Mouse (Mus musculus) testis, postnatal 10 days (tissue): ENCODE results near the gene Zfp57.
"Not testable (repeated sequence)": the region's sequence is repeated elsewhere in the genome, so short reads cannot be mapped to it uniquely, and the experiment has no call there.

Source experiments
- DNase-seq: peaks from one replicate; pipeline ENCODE4 v3.0.0; 2021; ENCODE audit warnings: low spot score

Gene Zfp57

DNA sequence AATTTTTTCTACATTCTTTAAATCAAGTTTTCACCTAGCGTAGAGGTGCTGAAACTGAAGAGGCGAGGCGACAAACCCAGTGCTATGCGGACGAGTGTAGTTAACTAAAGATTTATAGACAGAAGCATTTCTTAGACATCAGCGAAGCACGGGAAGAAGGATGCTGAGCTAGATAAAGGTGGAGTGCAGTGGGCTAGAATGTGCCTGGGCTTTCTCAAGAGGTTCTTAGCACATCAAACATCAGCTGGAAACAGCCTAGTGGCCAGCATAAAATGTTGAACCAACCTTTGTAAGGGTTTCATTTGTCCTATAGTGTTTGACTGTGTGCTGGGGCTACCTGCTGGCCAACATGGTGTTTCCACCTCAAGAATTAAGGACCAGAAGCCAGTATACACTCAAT is at the start of gene Zfp57:
Gene Zfp57 (plus strand): TSS at position 301 of the 400 bp plus-strand sequence.
- no peak for DNase-seq

GRCm38 (mm10) chr17:36952631-36953030 is 48.3 kb upstream of the Zfp57 start:
- no peak for DNase-seq

- DNase-seq, result no peak
These were observed 47.9 kb upstream of the Zfp57 start for GRCm38 (mm10) chr17:36953062-36953461.

DNA sequence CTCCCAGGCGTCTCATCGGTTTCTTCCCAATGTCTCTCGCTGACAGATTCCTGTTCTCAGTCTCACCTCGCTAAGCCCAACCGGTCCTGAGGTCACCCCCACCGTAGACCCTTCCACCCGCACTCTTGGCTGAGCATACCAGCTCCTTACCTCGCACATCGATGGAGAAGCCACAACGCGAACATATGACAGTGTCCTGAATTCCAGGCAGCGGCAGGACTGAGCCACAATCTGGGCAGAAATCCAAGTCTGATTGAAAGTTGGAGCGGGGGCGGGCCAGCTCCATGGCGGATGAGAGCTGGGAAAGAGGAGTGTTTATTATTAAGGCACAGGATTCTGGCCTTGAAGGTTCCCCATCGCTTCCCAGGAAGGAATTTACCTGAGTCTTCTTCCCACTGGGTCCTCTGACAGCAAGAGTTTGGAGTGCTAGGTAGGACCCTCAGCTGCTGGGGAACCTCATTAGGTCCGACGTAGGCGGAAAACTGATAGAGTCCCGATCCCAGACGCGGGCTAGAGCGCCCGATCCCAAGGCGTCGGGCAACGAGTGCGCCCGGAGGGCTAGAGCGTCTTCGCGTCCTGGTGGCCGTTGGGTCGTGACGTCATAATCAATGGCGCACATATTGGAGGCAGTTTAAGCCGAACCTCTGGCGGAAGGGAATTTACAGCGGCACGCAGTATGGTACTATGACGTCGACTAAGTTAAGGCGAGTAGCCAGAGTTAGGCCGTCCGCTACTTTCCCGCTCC is 42.8 kb upstream of the Zfp57 start, which contains the start of the genes Znrd1 and Znrd1as:
Gene Znrd1 (minus strand): TSS at position 561 of the 745 bp plus-strand sequence.
Gene Znrd1as (plus strand): TSS at position 594 of the 745 bp plus-strand sequence.
- peak; percentile 90 for DNase-seq

GRCm38 (mm10) chr17:36958884-36959283 is 42.1 kb upstream of the Zfp57 start:
- no peak for DNase-seq

GRCm38 (mm10) chr17:36961125-36961524 is 39.8 kb upstream of the Zfp57 start:
- no peak for DNase-seq

- no peak for DNase-seq
These were observed 34.1 kb upstream of the Zfp57 start for GRCm38 (mm10) chr17:36966875-36967274.

DNA sequence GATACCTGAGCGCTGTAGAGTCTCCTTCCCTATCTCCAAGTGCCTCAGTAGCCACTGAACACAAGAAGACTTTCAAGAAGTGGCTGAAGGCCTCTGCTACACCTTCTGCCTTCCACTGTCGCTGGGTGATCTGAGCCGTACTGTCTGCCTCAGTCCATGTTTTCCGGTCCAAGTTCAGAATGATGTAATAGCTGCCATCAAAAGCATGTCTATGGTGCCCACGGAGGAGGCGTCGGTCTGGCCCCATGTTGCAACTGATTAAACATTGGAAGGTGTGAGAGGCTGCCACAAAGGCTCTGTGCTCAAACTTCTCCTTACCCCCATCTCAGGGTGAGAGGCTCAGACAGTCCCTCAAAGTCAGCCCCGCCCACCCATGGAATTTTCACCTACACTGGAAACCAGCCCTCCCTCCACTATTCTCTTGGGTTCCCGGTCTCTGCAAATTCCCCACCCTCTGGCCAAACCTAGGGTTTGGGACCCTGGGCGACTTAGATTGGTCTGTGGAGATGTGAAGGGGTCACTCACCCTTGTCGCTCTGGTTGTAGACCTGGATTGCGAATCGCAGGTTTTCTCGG is 30.6 kb upstream of the Zfp57 start:
- no peak for DNase-seq

- DNase-seq, result no peak
These were observed 29.7 kb upstream of the Zfp57 start for GRCm38 (mm10) chr17:36971172-36971850.

DNA sequence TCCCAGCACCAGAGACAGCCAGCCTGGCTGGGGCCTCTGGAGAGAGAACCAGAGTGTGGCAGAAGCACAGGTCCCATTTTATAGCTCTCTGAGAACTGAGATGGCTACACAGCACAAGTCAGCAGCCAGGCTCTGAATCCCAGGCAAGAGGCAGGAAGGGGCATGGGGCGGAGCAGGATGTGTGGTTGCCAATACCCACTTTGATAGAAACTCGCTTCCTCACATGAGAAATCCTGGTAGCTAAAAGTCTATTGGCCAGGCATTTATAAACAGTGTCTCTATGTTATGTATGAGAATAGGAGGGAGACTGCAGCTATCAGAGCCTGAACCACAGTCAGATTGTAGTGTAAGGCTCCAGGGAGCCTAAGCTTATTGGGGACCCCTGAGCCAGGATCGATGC is 28.2 kb upstream of the Zfp57 start:
- no peak for DNase-seq

- DNase-seq, result no peak
These were observed 27.6 kb upstream of the Zfp57 start for GRCm38 (mm10) chr17:36973271-36973787.

- no peak for DNase-seq
These were observed 19.6 kb upstream of the Zfp57 start, which contains the start of gene 2410137M14Rik for GRCm38 (mm10) chr17:36981221-36981813. 2410137M14Rik (minus strand) TSS chr17:36981237.

DNA sequence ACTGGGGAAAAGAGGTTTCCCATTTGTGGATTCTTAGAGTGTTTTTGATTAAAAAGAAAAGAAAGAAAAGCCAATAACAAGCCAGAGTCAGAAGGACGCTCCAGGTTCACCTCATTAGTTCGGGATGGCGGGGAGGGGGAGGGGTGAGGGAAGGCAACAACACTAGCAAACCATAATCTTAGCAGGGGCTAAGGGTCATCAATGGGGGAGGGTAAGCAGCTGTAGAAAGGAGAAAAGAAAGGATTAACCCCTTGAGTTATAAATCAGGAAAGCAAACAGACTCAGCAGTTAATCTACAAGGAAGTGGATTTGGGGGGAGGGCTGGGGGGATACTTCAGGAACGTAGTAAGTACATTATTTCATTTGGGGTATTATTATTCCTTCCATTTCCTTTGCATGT is 19.1 kb upstream of the Zfp57 start:
- no peak for DNase-seq

DNA sequence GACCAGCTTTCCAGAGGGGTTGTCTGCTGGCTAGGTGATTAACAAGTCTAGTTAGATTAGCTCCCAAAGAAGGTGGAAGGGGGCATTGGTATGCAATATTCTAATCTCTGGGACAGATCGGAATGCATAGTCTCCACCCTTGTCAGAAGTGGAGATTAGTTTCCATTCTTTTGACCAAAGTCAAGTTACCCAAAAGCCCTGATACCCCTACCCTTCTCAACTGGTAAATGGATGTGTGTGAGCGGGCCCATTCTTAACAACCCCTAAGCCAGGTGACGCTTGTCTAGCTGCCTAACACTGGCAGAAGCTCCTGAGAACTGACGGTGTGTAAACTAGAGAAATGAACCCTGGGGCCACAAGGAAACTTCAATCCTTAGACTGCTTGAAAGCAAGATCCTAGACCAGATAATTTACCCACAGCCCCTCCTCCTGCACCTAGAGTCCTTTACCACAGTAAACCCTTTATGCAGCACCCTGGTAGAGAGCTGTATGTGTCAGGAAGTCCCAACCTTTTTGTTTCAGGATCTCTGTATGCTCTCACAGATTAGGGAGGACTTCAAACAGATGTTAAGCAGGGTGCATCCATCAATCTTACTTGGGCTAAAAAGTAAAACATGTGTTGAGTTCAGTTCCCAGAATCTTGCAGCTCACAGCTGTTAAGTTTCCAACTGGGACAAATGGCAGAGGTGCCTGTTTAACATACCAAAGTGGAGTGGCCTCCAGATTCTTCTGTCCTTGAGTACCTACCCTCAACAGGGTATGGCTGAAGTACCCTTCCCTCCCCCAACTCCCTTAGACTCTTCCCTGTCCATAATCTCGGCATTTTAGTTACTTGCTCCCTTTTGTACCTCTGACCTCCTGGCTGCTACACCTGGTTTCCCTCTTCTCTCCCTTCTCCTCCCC is 18.5 kb upstream of the Zfp57 start:
- no peak for DNase-seq

GRCm38 (mm10) chr17:36988475-36988874 is 12.5 kb upstream of the Zfp57 start:
- DNase-seq, result no peak

DNA sequence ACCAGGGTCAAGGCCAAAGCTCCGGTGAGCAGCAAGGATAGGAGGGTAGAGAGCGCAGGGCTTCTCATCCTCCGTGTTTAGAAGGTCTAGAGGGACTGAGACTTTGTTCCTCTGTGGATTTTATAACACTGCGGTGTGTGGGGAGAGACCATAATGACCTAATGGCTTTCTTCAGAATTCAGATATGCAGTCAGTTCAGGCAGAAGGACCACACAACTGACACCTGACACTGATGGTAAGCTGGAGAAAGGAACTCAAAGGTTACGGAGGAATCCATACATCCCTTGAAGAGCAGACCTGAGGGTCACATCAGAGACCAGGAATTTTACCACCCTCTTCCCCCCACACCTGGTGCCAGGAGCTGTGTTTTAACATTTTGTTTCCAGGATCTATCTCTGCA is 11.5 kb upstream of the Zfp57 start, which contains the start of gene H2-M5:
Gene H2-M5 (minus strand): TSS at position 101 of the 400 bp plus-strand sequence.
- no peak for DNase-seq

DNA sequence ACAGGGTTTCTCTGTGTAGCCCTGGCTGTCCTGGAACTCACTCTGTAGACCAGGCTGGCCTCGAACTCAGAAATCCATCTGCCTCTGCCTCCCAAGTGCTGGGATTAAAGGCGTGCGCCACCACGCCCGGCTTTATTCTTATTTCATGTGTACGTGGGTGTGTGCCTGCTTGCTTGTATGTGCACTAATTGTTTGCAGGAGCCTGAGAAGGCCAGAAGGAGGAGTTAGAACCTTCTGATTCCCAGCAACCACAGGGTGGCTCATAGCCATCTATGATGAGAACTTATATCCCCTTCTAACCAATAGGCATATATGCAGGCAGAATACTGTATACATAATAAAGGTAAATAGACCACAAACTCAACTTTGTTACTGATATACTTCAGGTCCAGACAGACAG is 10.3 kb upstream of the Zfp57 start:
- not testable (repeated sequence) for DNase-seq

- no peak for DNase-seq
These were observed 8.4 kb upstream of the Zfp57 start for GRCm38 (mm10) chr17:36992336-36993104.

- DNase-seq, result no peak
These were observed 7.1 kb upstream of the Zfp57 start for GRCm38 (mm10) chr17:36993770-36994325.

DNA sequence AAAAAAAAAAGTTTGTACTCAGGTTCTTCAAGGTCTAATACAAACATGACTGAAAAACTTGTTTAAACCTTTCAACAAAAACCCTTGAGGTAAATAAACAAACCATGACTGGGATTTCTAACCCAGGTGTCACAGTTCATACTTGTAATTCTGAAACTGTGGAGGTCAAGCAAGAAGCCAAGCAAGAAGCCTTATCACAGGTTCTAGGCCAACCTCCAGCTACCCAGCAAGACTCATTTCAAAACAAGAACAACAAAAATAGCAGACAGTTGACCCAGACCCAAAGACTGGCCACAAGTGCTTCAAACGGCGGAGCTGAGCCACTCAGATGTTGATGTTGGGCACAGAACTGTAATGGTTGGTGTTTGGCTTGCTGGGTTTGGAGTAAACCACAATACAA is 6.4 kb upstream of the Zfp57 start:
- no peak for DNase-seq
